Mouse (Mus musculus): ENCODE measurements around the gene Acads. TPM values are rescaled to one million over a fixed set of nuclear protein-coding genes. Genes with fewer than 3 reads are reported as not detected.

Gene Acads
- polyA plus RNA-seq, 1 experiment from 2014 or later = 27.7 TPM

DNA sequence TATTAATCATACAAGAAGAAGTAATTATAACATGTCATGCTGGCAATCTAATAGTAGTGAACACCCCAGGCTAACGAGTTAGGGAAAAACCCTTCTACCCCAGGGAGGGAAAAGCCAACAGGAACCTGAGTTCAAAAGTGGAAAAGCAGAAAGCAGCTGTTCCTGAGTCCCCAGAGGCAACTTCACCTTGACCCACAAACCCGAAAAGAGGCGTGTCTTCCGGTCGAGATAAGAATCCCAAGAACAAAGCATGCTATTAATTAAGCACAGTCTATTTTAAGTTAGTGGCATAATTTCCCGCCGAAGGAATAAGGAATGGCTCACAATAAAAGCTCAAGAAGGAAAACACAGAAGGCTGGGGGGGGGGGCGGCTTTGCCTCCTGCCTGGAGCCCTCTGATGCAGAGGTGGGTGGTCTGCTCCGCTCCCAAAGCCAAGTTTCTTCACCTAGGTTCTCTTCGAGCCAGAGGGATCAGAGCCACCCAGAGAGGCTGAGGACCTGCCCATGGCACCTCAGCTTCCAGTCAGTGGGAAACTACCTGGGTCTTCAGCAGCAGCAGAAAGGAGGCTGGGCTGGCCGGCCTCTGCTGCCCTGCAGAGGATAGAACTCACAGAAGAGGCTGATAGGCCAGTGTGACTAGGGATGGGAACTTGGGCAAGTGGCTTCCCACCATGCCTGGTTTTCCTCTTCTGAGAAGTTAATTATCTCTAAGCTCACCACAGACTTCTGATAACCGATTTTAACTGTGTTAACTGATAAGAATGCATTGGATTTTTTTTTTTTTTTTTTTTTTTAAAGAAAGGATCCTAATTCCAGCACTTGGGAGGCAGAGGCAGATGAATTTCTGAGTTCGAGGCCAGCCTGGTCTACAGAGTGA, 42.2 kb upstream of the Acads start:
- H3K27ac ChIP-seq (replicated peaks; ENCODE audit: low read depth, low read length) = 0 out of 2 replicates have a peak overlapping the region, but pooled peaks have one; percentile 31
- DNase-seq (ENCODE audit: low spot score) = peak; percentile 48

DNA sequence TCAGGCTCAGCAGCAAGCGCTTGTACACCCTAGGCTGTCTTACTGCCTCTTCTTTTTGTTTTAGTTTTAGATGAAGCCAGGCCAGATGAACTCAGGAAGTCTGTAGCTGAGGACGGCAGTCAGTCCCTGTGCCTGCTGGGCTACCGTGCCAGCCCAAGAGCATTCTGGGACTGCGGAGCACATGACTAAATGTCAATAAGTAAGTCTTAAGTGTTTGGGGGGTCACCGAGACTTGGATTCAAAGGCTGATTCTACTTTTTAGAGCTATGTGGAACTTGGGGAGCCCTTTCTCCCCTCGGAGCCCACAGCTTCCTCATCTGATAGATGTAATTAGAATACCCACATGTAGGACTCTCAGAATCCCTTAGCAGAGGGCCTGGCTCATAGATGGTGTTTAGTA, 41.5 kb upstream of the Acads start:
- Histone ChIP-seq H3K9me3 (replicated peaks; ENCODE audit: control insufficient read depth, low read length) (no peaks in the 10 kb centered on the region), H3K27me3 (ENCODE audit: control insufficient read depth, insufficient read depth, low read length) (no peaks in the 10 kb centered on the region), H3K4me1 (ENCODE audit: control insufficient read depth, insufficient read depth, low read length) (no peaks in the 10 kb centered on the region; the same call in none of the 2 replicates), H3K36me3 (replicated peaks; ENCODE audit: control insufficient read depth, insufficient read depth, low read depth, low read length) (no peaks in the 10 kb centered on the region), H3K4me3 (ENCODE audit: low read depth, low read length) (no peak overlapping the region), H3K9ac (replicated peaks; ENCODE audit: low read length) (no peak overlapping the region), H3K4me2 (ENCODE audit: low read depth, low read length) (no peak overlapping the region), H3K27ac (replicated peaks; ENCODE audit: low read depth, low read length) (no peak overlapping the region)
- ATAC-seq (replicated peaks; ENCODE audit: insufficient number of reproducible peaks, low FRiP score, low TSS enrichment, low read depth) (no peak), DNase-seq (ENCODE audit: low spot score) (no peak)
- 73% methylated on average over 6 of the region's 6 CpGs for WGBS

More for the DNA sequence above, 42.2 kb upstream of the Acads start:
- H3K27me3 ChIP-seq (ENCODE audit: control insufficient read depth, insufficient read depth, low read length) = no peaks in the 10 kb centered on the region
- no peaks in the 10 kb centered on the region for H3K36me3 ChIP-seq (replicated peaks; ENCODE audit: control insufficient read depth, insufficient read depth, low read depth, low read length)
- H3K9me3 ChIP-seq (replicated peaks; ENCODE audit: control insufficient read depth, low read length) = no peaks in the 10 kb centered on the region
- 37% methylated on average over 13 of the region's 13 CpGs for WGBS
- H3K9ac ChIP-seq (replicated peaks; ENCODE audit: low read length) = no peak overlapping the region
- H3K4me2 ChIP-seq (ENCODE audit: low read depth, low read length) = no peak overlapping the region
- H3K4me1 ChIP-seq (ENCODE audit: control insufficient read depth, insufficient read depth, low read length) = no peaks in the 10 kb centered on the region; the same call in 1 of the 2 replicates
- no peak for ATAC-seq (replicated peaks; ENCODE audit: insufficient number of reproducible peaks, low FRiP score, low TSS enrichment, low read depth)
- no peak overlapping the region for H3K4me3 ChIP-seq (ENCODE audit: low read depth, low read length)

DNA sequence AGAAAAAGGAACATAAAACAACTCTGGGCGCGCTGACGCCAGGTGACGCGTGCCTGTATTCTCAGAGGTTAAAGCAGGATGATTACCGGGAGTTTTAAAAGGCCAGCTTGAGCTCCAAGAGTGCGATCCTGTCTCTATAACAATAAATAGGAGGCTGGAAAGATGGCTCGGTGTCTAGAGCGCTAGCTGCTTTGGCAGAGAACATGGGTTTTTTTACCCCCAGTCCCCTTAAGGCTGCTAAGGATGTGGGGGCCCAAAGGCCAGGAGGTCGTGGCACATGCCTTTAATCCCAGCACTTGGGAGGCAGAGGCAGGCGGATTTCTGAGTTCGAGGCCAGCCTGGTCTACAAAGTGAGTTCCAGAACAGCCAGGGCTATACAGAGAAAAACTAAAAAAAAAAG, 40.0 kb upstream of the Acads start:
- H3K4me3 ChIP-seq (ENCODE audit: low read depth, low read length) = peak overlapping the region; percentile 97
- H3K9me3 ChIP-seq (replicated peaks; ENCODE audit: control insufficient read depth, low read length) = no peaks in the 10 kb centered on the region
- peak overlapping the region; percentile 95 for H3K27ac ChIP-seq (replicated peaks; ENCODE audit: low read depth, low read length)
- no peak for DNase-seq (ENCODE audit: low spot score)
- peaks cover 2% of the 10 kb centered on the region for H3K4me1 ChIP-seq (ENCODE audit: control insufficient read depth, insufficient read depth, low read length)
- peak overlapping the region; percentile 79 for H3K4me2 ChIP-seq (ENCODE audit: low read depth, low read length)
- 38% methylated on average over 12 of the region's 12 CpGs for WGBS
- no peak for ATAC-seq (replicated peaks; ENCODE audit: insufficient number of reproducible peaks, low FRiP score, low TSS enrichment, low read depth)
- H3K9ac ChIP-seq (replicated peaks; ENCODE audit: low read length) = peak overlapping the region; percentile 86
- H3K36me3 ChIP-seq (replicated peaks; ENCODE audit: control insufficient read depth, insufficient read depth, low read depth, low read length) = no peaks in the 10 kb centered on the region
- no peaks in the 10 kb centered on the region for H3K27me3 ChIP-seq (ENCODE audit: control insufficient read depth, insufficient read depth, low read length)

DNA sequence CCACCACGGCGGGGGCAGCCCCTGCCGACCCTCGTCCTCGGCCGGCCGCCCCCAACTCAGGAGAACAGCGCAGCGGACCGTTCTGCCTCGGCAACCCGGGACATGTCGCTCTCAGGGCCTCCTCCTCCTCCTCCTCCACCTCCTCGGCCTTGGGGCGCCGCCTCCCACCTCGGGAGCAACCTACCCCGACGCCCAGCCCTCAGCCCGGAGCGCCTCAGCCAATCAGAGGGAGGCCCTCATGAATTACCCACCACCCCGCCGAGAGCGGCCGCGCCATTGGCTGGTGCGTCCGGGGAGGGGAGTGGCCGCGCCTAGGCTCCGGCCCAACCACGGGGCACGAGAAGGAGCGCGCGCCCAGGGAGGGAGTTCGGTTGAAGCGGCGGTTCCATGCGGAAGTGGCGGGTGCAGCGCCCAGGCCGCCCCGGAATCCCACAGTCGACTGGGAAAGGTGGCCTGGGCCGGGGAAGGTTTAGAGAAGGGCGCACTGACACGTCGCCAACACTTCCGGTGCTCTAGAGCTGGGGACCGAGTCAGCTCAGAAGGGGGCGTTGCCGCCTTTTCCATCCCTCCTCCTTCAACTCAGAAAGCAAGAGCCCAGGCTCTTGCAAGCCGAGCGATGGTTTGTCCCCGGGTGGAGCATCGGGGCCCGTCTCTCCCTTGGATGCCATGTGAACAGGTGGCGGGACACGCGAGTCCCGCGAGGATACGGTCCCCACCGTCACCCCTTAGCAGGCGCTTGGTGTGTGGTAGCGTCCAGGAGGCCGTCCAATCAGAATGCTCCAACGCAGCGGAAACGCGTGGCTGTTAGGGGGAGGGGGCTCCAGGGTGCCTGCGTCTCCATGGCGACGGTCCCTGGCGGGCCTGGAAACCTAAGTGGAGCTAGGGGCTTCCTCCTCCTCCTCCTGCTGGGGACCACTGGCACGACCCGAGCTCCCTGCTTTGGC, 39.2 kb upstream of the Acads start, which contains the start of gene Mlec:
Mlec (minus strand) TSS at position 140 of the 944 bp plus-strand sequence.
- Histone ChIP-seq H3K27me3 (ENCODE audit: control insufficient read depth, insufficient read depth, low read length) (no peaks in the 10 kb centered on the region), H3K9me3 (replicated peaks; ENCODE audit: control insufficient read depth, low read length) (no peaks in the 10 kb centered on the region)

DNA sequence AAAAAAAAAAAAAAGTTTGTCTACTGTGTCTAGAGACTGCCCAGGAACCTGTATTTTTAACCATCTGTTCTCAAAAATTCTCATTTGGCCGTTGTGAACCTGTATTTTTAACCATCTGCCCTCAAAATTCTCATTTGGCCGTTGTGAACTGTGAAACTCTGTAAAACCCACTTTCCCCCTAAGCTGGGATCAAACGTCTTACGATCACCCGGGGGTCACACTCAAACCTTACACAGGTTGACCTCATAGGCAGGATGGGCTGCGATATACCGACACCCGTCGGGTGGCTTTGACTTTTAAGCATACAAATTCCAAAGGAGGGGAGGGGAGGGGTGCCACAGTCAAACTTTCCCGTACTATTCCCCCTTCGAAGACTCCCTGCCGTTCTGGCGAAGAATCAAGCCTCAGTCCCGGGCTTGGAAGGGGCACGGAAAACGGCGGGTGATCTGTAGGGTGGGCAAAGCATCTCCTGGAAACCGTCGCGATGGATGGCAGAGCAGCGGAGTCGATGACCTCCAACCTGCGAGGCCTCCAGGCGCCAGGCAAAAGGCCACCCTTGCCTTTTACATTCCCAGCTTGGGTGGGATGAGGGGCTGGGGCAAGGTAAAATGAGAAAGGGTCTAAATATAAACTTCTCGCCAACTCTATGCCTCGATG, 37.9 kb upstream of the Acads start:
- Histone ChIP-seq H3K9me3 (replicated peaks; ENCODE audit: control insufficient read depth, low read length) (no peaks in the 10 kb centered on the region), H3K27ac (replicated peaks; ENCODE audit: low read depth, low read length) (no peak overlapping the region), H3K4me3 (ENCODE audit: low read depth, low read length) (peak overlapping the region; percentile 97), H3K36me3 (replicated peaks; ENCODE audit: control insufficient read depth, insufficient read depth, low read depth, low read length) (no peaks in the 10 kb centered on the region), H3K4me2 (ENCODE audit: low read depth, low read length) (peak overlapping the region; percentile 58), H3K9ac (replicated peaks; ENCODE audit: low read length) (peak overlapping the region; percentile 89), H3K4me1 (ENCODE audit: control insufficient read depth, insufficient read depth, low read length) (peaks cover 4% of the 10 kb centered on the region), H3K27me3 (ENCODE audit: control insufficient read depth, insufficient read depth, low read length) (no peaks in the 10 kb centered on the region)
- DNase-seq (ENCODE audit: low spot score) (peak; percentile 46), ATAC-seq (replicated peaks; ENCODE audit: insufficient number of reproducible peaks, low FRiP score, low TSS enrichment, low read depth) (no peak)
- WGBS = 2% methylated on average over 26 of the region's 26 CpGs

More for the DNA sequence above, 39.2 kb upstream of the Acads start, which contains the start of gene Mlec:
- H3K36me3 ChIP-seq (replicated peaks; ENCODE audit: control insufficient read depth, insufficient read depth, low read depth, low read length) = no peaks in the 10 kb centered on the region
- H3K4me1 ChIP-seq (ENCODE audit: control insufficient read depth, insufficient read depth, low read length) = peaks cover 3% of the 10 kb centered on the region
- peak within 1 kb of the TSS; percentile 79 for H3K4me2 ChIP-seq (ENCODE audit: low read depth, low read length)
- peak within 1 kb of the TSS; percentile 95 for H3K27ac ChIP-seq (replicated peaks; ENCODE audit: low read depth, low read length)
- peak within 1 kb of the TSS; percentile 97 for H3K4me3 ChIP-seq (ENCODE audit: low read depth, low read length)
- ATAC-seq (replicated peaks; ENCODE audit: insufficient number of reproducible peaks, low FRiP score, low TSS enrichment, low read depth) = peak; percentile 98
- DNase-seq (ENCODE audit: low spot score) = peak; percentile 99
- WGBS = under 1% methylated on average over 74 of the region's 78 CpGs
- H3K9ac ChIP-seq (replicated peaks; ENCODE audit: low read length) = peak within 1 kb of the TSS; percentile 89

DNA sequence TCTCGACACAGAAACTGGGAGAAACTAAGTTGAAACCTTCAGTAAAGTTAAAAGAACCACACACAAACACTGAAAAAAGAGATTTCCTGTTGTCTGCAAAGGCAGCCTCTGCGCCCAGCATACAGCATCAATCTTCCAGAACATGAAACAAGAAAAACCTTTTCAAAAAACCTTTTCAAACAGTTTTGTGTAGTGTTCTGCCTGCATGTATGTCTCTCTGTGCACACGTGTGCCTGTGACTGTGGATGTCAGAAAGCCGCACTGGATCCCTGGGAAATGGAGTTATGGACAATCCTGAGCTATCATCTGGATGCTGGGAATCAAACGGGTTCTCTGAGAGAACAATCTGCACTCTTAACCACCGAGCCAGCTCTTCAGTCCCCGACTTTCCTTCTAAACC, 37.3 kb upstream of the Acads start:
- Histone ChIP-seq H3K9me3 (replicated peaks; ENCODE audit: control insufficient read depth, low read length) (no peaks in the 10 kb centered on the region), H3K36me3 (replicated peaks; ENCODE audit: control insufficient read depth, insufficient read depth, low read depth, low read length) (no peaks in the 10 kb centered on the region), H3K4me2 (ENCODE audit: low read depth, low read length) (peak overlapping the region; percentile 58), H3K4me3 (ENCODE audit: low read depth, low read length) (peak overlapping the region; percentile 97), H3K27me3 (ENCODE audit: control insufficient read depth, insufficient read depth, low read length) (no peaks in the 10 kb centered on the region), H3K4me1 (ENCODE audit: control insufficient read depth, insufficient read depth, low read length) (peaks cover 4% of the 10 kb centered on the region), H3K9ac (replicated peaks; ENCODE audit: low read length) (peak overlapping the region; percentile 47), H3K27ac (replicated peaks; ENCODE audit: low read depth, low read length) (no peak overlapping the region)
- DNase-seq (ENCODE audit: low spot score) (no peak), ATAC-seq (replicated peaks; ENCODE audit: insufficient number of reproducible peaks, low FRiP score, low TSS enrichment, low read depth) (no peak)
- 65% methylated on average over 7 of the region's 7 CpGs for WGBS

DNA sequence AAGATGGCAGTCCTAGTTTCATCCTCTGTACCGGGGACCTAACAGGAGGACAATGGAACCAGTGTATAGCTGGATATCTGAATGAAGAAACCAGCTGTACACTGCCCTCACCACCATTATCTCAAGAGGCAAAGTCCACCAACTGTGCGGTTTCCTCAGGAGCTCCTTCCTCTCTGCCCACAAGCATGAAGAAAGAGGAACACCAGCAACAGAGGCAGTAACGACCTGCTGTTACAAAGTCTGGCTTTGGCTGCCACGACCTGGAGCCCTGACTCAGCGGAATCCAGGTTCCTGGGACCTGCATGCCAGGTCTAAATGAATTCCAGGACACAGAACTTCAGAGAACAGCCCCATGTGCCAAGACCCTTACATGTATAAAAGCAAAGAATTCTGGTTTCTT, 36.7 kb upstream of the Acads start:
- WGBS = 35% methylated on average over 5 of the region's 5 CpGs
- no peaks in the 10 kb centered on the region for H3K36me3 ChIP-seq (replicated peaks; ENCODE audit: control insufficient read depth, insufficient read depth, low read depth, low read length)
- H3K4me2 ChIP-seq (ENCODE audit: low read depth, low read length) = peak overlapping the region; percentile 58
- ATAC-seq (replicated peaks; ENCODE audit: insufficient number of reproducible peaks, low FRiP score, low TSS enrichment, low read depth) = no peak
- H3K9ac ChIP-seq (replicated peaks; ENCODE audit: low read length) = peak overlapping the region; percentile 47
- no peak overlapping the region for H3K27ac ChIP-seq (replicated peaks; ENCODE audit: low read depth, low read length)
- H3K4me3 ChIP-seq (ENCODE audit: low read depth, low read length) = peak overlapping the region; percentile 19
- no peaks in the 10 kb centered on the region for H3K9me3 ChIP-seq (replicated peaks; ENCODE audit: control insufficient read depth, low read length)
- peak; percentile 22 for DNase-seq (ENCODE audit: low spot score)
- H3K27me3 ChIP-seq (ENCODE audit: control insufficient read depth, insufficient read depth, low read length) = no peaks in the 10 kb centered on the region
- H3K4me1 ChIP-seq (ENCODE audit: control insufficient read depth, insufficient read depth, low read length) = peaks cover 4% of the 10 kb centered on the region
